23 mouse cellular contexts compared by ENCODE assay signal in genomic region chr7:75856259-75856658, GRCm38 (mm10). TPM values are rescaled to one million over a fixed set of nuclear protein-coding genes. Genes with fewer than 3 reads are reported as not detected.
A peak's percentile ranks its signal among the peaks of the same experiment; 100 is the strongest.
DNase-seq lines count a peak whose midpoint lies in the region; ATAC-seq and TF ChIP-seq lines count a peak whose summit lies in the region.
"Had no signal": no experiment of that assay in that cellular context is flagged by ENCODE, and none has a peak within 500 bp of the region (broad histone marks: within the 10 kb centered on the region; RNA-seq: fewer than 3 reads in every experiment).

No protein-coding gene starts in this region.

- H3K9me3 ChIP-seq in heart, embryonic 10.5 days: no peaks in the 10 kb centered on the region
- no peaks in the 10 kb centered on the region for H3K9me3 ChIP-seq in lung, embryonic 16.5 days (ENCODE audit: control insufficient read depth, low read length)
- H3K9me3 ChIP-seq in liver, embryonic 12.5 days (replicated peaks): no peaks in the 10 kb centered on the region
- H3K9me3 ChIP-seq: embryonic facial prominence, embryonic 15.5 days; heart, embryonic 13.5 days had no signal

- H3K36me3 ChIP-seq in heart, embryonic 10.5 days: peaks cover 31% of the 10 kb centered on the region; the same call in 1 of the 2 replicates
- H3K36me3 ChIP-seq in lung, embryonic 16.5 days (ENCODE audit: control insufficient read depth, insufficient read depth, low read length): no peaks in the 10 kb centered on the region; the same call in 1 of the 2 replicates
- H3K36me3 ChIP-seq in liver, embryonic 12.5 days: peaks cover 49% of the 10 kb centered on the region
- H3K36me3 ChIP-seq: embryonic facial prominence, embryonic 15.5 days had no signal

- no peak overlapping the region for H3K4me2 ChIP-seq in lung, embryonic 16.5 days (ENCODE audit: low read depth, low read length)
- no peak overlapping the region for H3K4me2 ChIP-seq in liver, embryonic 12.5 days
- H3K4me2 ChIP-seq: embryonic facial prominence, embryonic 15.5 days; heart, embryonic 13.5 days; hindbrain, embryonic 14.5 days had no signal

- H3K4me3 ChIP-seq in heart, embryonic 10.5 days: no peak overlapping the region
- H3K4me3 ChIP-seq in lung, embryonic 16.5 days (ENCODE audit: low read length): no peak overlapping the region
- H3K4me3 ChIP-seq in lung, adult 2 months (replicated peaks; ENCODE audit: extremely low read depth, low read depth, low read length): no peak overlapping the region
- H3K4me3 ChIP-seq in liver, embryonic 12.5 days: no peak overlapping the region
- H3K4me3 ChIP-seq: embryonic facial prominence, embryonic 15.5 days; heart, embryonic 13.5 days; myocyte had no signal

- WGBS in heart, embryonic 10.5 days: 83% methylated on average over 11 of the region's 11 CpGs
- 59% methylated on average over 11 of the region's 11 CpGs for WGBS in lung, embryonic 16.5 days
- 79% methylated on average over 11 of the region's 11 CpGs for WGBS in lung, adult 2 months
- 83% methylated on average over 11 of the region's 11 CpGs for WGBS in liver, embryonic 12.5 days (ENCODE audit: insufficient replicate concordance)

- no peak for ATAC-seq in lung, embryonic 16.5 days (ENCODE audit: low read depth)
- ATAC-seq in liver, embryonic 12.5 days: peak; percentile 50
- ATAC-seq: CD4-positive, CD25-positive, alpha-beta regulatory T cell, adult 4 months; forebrain, postnatal 0 days; inflammation-experienced regulatory T-cells, adult 6 months; midbrain, embryonic 16.5 days had no signal

- DNase-seq in heart, embryonic 10.5 days (ENCODE audit: low spot score): no peak
- no peak for DNase-seq in heart, postnatal 25 days (ENCODE audit: low spot score)
- no peak for DNase-seq in lung, adult 2 months
- peak; percentile 27 to 34 for DNase-seq in natural killer cell, adult 2 months (ENCODE audit: low spot score in 2 of 2)
- no peak for DNase-seq in thymus, postnatal 10 days (ENCODE audit: low spot score in 2 of 2)
- DNase-seq: adrenal gland, postnatal 14 days; forebrain, postnatal 0 days; gastrocnemius, postnatal 14 days; heart, adult 11 months; heart, postnatal 14 days; kidney, adult 8-10 months; kidney, postnatal 10 days; lung, postnatal 14 days; thymus, adult 2 months had no signal

- H3K4me1 ChIP-seq in heart, embryonic 10.5 days: peaks cover 42% of the 10 kb centered on the region
- H3K4me1 ChIP-seq in lung, embryonic 16.5 days (replicated peaks; ENCODE audit: control insufficient read depth, insufficient read depth, low read length): peaks cover 43% of the 10 kb centered on the region
- peaks cover 24% of the 10 kb centered on the region for H3K4me1 ChIP-seq in lung, adult 2 months (ENCODE audit: control insufficient read depth, insufficient read depth, low read length)
- H3K4me1 ChIP-seq in liver, embryonic 12.5 days: peaks cover 66% of the 10 kb centered on the region

- H3K27ac ChIP-seq in heart, embryonic 10.5 days: 0 out of 2 replicates have a peak overlapping the region, but pooled peaks have one; percentile 17
- peak overlapping the region; percentile 87 for H3K27ac ChIP-seq in lung, embryonic 16.5 days (ENCODE audit: low read length)
- H3K27ac ChIP-seq in liver, embryonic 12.5 days: 0 out of 2 replicates have a peak overlapping the region, but pooled peaks have one; percentile 18
- H3K27ac ChIP-seq: embryonic facial prominence, embryonic 15.5 days; hindbrain, embryonic 14.5 days had no signal

- H3K27me3 ChIP-seq in heart, embryonic 10.5 days (ENCODE audit: insufficient read depth, poor library complexity, severe bottlenecking): no peaks in the 10 kb centered on the region
- H3K27me3 ChIP-seq in lung, embryonic 16.5 days (ENCODE audit: control insufficient read depth, insufficient read depth, low read depth, low read length): no peaks in the 10 kb centered on the region
- H3K27me3 ChIP-seq in liver, embryonic 12.5 days (replicated peaks): no peaks in the 10 kb centered on the region
- H3K27me3 ChIP-seq: embryonic facial prominence, embryonic 15.5 days; heart, embryonic 13.5 days had no signal

- no peak for TF ChIP-seq POLR2A in lung, adult 2 months (IDR thresholded peaks at IDR 0.05; ENCODE audit: borderline replicate concordance, extremely low read depth, low read depth, low read length)

- H3K9ac ChIP-seq in lung, embryonic 16.5 days (ENCODE audit: low read length): no peak overlapping the region
- no peak overlapping the region for H3K9ac ChIP-seq in liver, embryonic 12.5 days
- H3K9ac ChIP-seq: embryonic facial prominence, embryonic 15.5 days; forebrain, postnatal 0 days; heart, embryonic 13.5 days; hindbrain, embryonic 14.5 days had no signal

- intact Hi-C loops in heart, postnatal 25 days (cut with DNase I): no loop called here

- no peak for TF ChIP-seq CTCF in lung, adult 2 months (IDR thresholded peaks at IDR 0.05; ENCODE audit: insufficient read depth, low read length)

RNA-seq across cellular contexts. Expression of gene Klhl25, which starts 8.1 kb away (rescaled TPM):
- polyA plus RNA-seq in heart, embryonic 10.5 days (2016; fragmentation: Nextera tagmentation; extraction: Ambion mirVana): 12.7 and 15.0 TPM in 2 replicates
- total RNA-seq in heart, postnatal 25 days (2021): 1 to 10 TPM; 4.1 to 4.8 TPM
- 20.5 and 21.6 TPM in 2 replicates for polyA plus RNA-seq in lung, embryonic 16.5 days (2015; fragmentation: Nextera tagmentation; extraction: Ambion mirVana)
- 21.9 and 26.5 TPM in 2 replicates for polyA plus RNA-seq in lung, adult 2 months (2012; rRNA removed)
- 12.1 and 12.2 TPM in 2 replicates for polyA plus RNA-seq in liver, embryonic 12.5 days (2016; fragmentation: Nextera tagmentation; extraction: Ambion mirVana)

Comparison
In these comparisons a context has a peak if more than half of its experiments do, and no peak if none do; other contexts are left out.
1. DNase-seq: peak in natural killer cell, adult 2 months (2 of 2); none in heart, embryonic 10.5 days (single experiment), heart, postnatal 25 days (single experiment), lung, adult 2 months (single experiment) and thymus, postnatal 10 days (0 of 2).
2. H3K27ac ChIP-seq: peak in every context shown above with its lines; median percentile 87 in lung, embryonic 16.5 days; 18 in liver, embryonic 12.5 days; 17 in heart, embryonic 10.5 days.